Mouse (Mus musculus) forebrain, embryonic 13.5 days (tissue): Measurements from ENCODE around the gene Poglut1. TPM values are rescaled to one million over a fixed set of nuclear protein-coding genes. Genes with fewer than 3 reads are reported as not detected.
"Not testable (repeated sequence)": the region's sequence is repeated elsewhere in the genome, so short reads cannot be mapped to it uniquely, and the experiment has no call there.

Experiments
- ATAC-seq: fragments of 200-750 bp; cut with Nextera tagmentation; 2 replicates; pipeline ENCODE4 v1.8.0; 2017
- H3K27ac ChIP-seq: fragments of 300-500 bp; sonication (generic); 2 replicates; pipeline ENCODE4 v1.5.1; 2015; ENCODE audit warnings: inconsistent platforms, mild to moderate bottlenecking, moderate library complexity
- H3K27me3 ChIP-seq: fragments of 300-500 bp; sonication (generic); 2 replicates; pipeline ENCODE4 v1.6.1; 2015; ENCODE audit warnings: mild to moderate bottlenecking, inconsistent platforms
- H3K36me3 ChIP-seq: fragments of 300-500 bp; sonication (generic); 2 replicates; pipeline ENCODE4 v1.6.1; 2015; ENCODE audit warnings: mild to moderate bottlenecking, inconsistent platforms; ENCODE audit not compliant: poor library complexity, severe bottlenecking
- H3K4me1 ChIP-seq: fragments of 300-500 bp; sonication (generic); 2 replicates; pipeline ENCODE4 v1.6.1; 2015; ENCODE audit warnings: inconsistent platforms
- H3K4me2 ChIP-seq: fragments of 300-500 bp; sonication (generic); 2 replicates; pipeline ENCODE4 v1.6.1; 2015; ENCODE audit warnings: inconsistent platforms, mild to moderate bottlenecking, moderate library complexity
- H3K4me3 ChIP-seq: fragments of 300-500 bp; sonication (generic); 2 replicates; pipeline ENCODE4 v1.5.1; 2015; ENCODE audit warnings: mild to moderate bottlenecking, inconsistent platforms
- H3K9ac ChIP-seq: fragments of 300-500 bp; sonication (generic); 2 replicates; pipeline ENCODE4 v1.6.1; 2015; ENCODE audit warnings: mild to moderate bottlenecking, inconsistent platforms
- H3K9me3 ChIP-seq: fragments of 300-500 bp; sonication (generic); replicated peaks from 2 replicates; pipeline ENCODE4 v1.6.1; 2016; ENCODE audit warnings: inconsistent platforms
- WGBS: fragments of 180-500 bp; shearing (Covaris S2); methylation state at CpG from one replicate; pipeline ENCODE4 v1.1.7; 2015; 5-methylcytosine and 5-hydroxymethylcytosine counted together
- polyA plus RNA-seq: library from polyadenylated mRNA; unstranded; fragments of >200 nt; fragmentation: Nextera tagmentation; extraction: Ambion mirVana; gene quantifications from 2 replicates; pipeline ENCODE4 v1.2.1, GENCODE M21; 2015

Poglut1 gene
- polyA plus RNA-seq, 1 experiment from 2014 or later = 63.0 TPM

GRCm38 (mm10) chr16:38482780-38483562, 67.1 kb downstream of the Poglut1 start:
- Histone ChIP-seq H3K4me1 (peaks cover 7% of the 10 kb centered on the region; the same call in 1 of the 2 replicates), H3K4me2 (peak overlapping the region; percentile 58), H3K27ac (no peak overlapping the region), H3K9ac (peak overlapping the region; percentile 16; the same call in 1 of the 2 replicates), H3K27me3 (peaks cover 28% of the 10 kb centered on the region), H3K9me3 (no peaks in the 10 kb centered on the region), H3K4me3 (peak overlapping the region; percentile 35), H3K36me3 (no peaks in the 10 kb centered on the region)
- peak; percentile 70 for ATAC-seq
- 24% methylated on average over 32 of the region's 32 CpGs for WGBS

- H3K9me3 ChIP-seq = no peaks in the 10 kb centered on the region
- no peak overlapping the region for H3K4me2 ChIP-seq
- no peaks in the 10 kb centered on the region for H3K36me3 ChIP-seq
- 75% methylated on average over 4 of the region's 4 CpGs for WGBS
- H3K4me1 ChIP-seq = peaks cover 15% of the 10 kb centered on the region
- no peak for ATAC-seq
- no peak overlapping the region for H3K9ac ChIP-seq
- H3K4me3 ChIP-seq = no peak overlapping the region
- peaks cover 28% of the 10 kb centered on the region for H3K27me3 ChIP-seq
- no peak overlapping the region for H3K27ac ChIP-seq
These were observed 68.7 kb downstream of the Poglut1 start for GRCm38 (mm10) chr16:38481327-38481726.

GRCm38 (mm10) chr16:38478296-38478695, 71.8 kb downstream of the Poglut1 start:
- 94% methylated on average over 3 of the region's 3 CpGs for WGBS
- no peak for ATAC-seq

GRCm38 (mm10) chr16:38477241-38477608, 72.8 kb downstream of the Poglut1 start:
- H3K36me3 ChIP-seq, H3K9me3 ChIP-seq, H3K4me1 ChIP-seq, H3K27ac ChIP-seq, H3K27me3 ChIP-seq: not testable (repeated sequence)
- Histone ChIP-seq H3K4me2 (peak overlapping the region; percentile 68), H3K4me3 (peak overlapping the region; percentile 39), H3K9ac (peak overlapping the region; percentile 45)
- WGBS = 57% methylated on average over 14 of the region's 14 CpGs
- peak; percentile 51; the same call in 1 of the 2 replicates for ATAC-seq

More at GRCm38 (mm10) chr16:38478296-38478695, 71.8 kb downstream of the Poglut1 start:
- Histone ChIP-seq H3K4me2 (no peak overlapping the region), H3K4me3 (no peak overlapping the region), H3K9me3 (no peaks in the 10 kb centered on the region), H3K36me3 (no peaks in the 10 kb centered on the region), H3K9ac (no peak overlapping the region), H3K4me1 (peaks cover 13% of the 10 kb centered on the region), H3K27ac (no peak overlapping the region), H3K27me3 (peaks cover 15% of the 10 kb centered on the region)

GRCm38 (mm10) chr16:38476312-38477240, 73.5 kb downstream of the Poglut1 start:
- H3K9me3 ChIP-seq = no peaks in the 10 kb centered on the region
- peak; percentile 19; the same call in 1 of the 2 replicates for ATAC-seq
- no peak overlapping the region for H3K27ac ChIP-seq
- peak overlapping the region; percentile 39 for H3K4me3 ChIP-seq
- H3K9ac ChIP-seq = peak overlapping the region; percentile 45
- peaks cover 9% of the 10 kb centered on the region for H3K4me1 ChIP-seq
- peak overlapping the region; percentile 68 for H3K4me2 ChIP-seq
- H3K36me3 ChIP-seq = no peaks in the 10 kb centered on the region
- 0 out of 2 replicates have a peak, but pooled peaks cover 2% of the 10 kb centered on the region for H3K27me3 ChIP-seq
- 11% methylated on average over 34 of the region's 34 CpGs for WGBS

- H3K4me3 ChIP-seq = no peak overlapping the region
- 0 out of 2 replicates have a peak, but pooled peaks have one; percentile 10 for ATAC-seq
- 60% methylated on average over 4 of the region's 4 CpGs for WGBS
These were observed 74.3 kb downstream of the Poglut1 start for GRCm38 (mm10) chr16:38475681-38476311.

More at GRCm38 (mm10) chr16:38475681-38476311, 74.3 kb downstream of the Poglut1 start:
- peaks cover 9% of the 10 kb centered on the region for H3K4me1 ChIP-seq
- no peak overlapping the region for H3K9ac ChIP-seq
- H3K36me3 ChIP-seq = no peaks in the 10 kb centered on the region
- peak overlapping the region; percentile 68 for H3K4me2 ChIP-seq
- no peaks in the 10 kb centered on the region for H3K9me3 ChIP-seq
- H3K27me3 ChIP-seq = no peaks in the 10 kb centered on the region
- H3K27ac ChIP-seq = no peak overlapping the region

Other genes with a start within 250 kb of the Poglut1 start
- gene Maats1, start 208.1 kb downstream of the Poglut1 start, polyA plus RNA-seq = 0.61 and 1.4 TPM in 2 replicates
- 129 and 147 TPM in 2 replicates for gene Cox17, start 203.3 kb downstream of the Poglut1 start, polyA plus RNA-seq
- not detected in 2 replicates for gene Gm21987, start 203.2 kb downstream of the Poglut1 start, polyA plus RNA-seq
- 0.23 and 0.29 TPM in 2 replicates for gene Popdc2, start 188.0 kb downstream of the Poglut1 start, polyA plus RNA-seq
- 0.25 and 0.45 TPM in 2 replicates for gene Pla1a, start 117.1 kb downstream of the Poglut1 start, polyA plus RNA-seq
- gene Adprh, start 97.6 kb downstream of the Poglut1 start, polyA plus RNA-seq = 145 and 153 TPM in 2 replicates
- 0.56 and 0.63 TPM in 2 replicates for gene Cd80, start 94.7 kb downstream of the Poglut1 start, polyA plus RNA-seq
- 39.9 and 41.9 TPM in 2 replicates for gene Timmdc1, start 27.6 kb downstream of the Poglut1 start, polyA plus RNA-seq
- 42.9 and 57.3 TPM in 2 replicates for gene Tmem39a, start 8.4 kb upstream of the Poglut1 start, polyA plus RNA-seq
- gene Arhgap31, start 163.0 kb upstream of the Poglut1 start, polyA plus RNA-seq = 3.1 and 3.6 TPM in 2 replicates
- gene B4galt4, start 192.0 kb upstream of the Poglut1 start, polyA plus RNA-seq = 17.9 and 22.8 TPM in 2 replicates